Mouse (Mus musculus) WW6 (cell line): ENCODE measurements around the gene Tuba3a.

Source experiments
- DNase-seq: peaks from one replicate; pipeline ENCODE4 v3.0.0-alpha.2; 2013; ENCODE audit warnings: low read depth, low spot score

Gene Tuba3a

GRCm38 (mm10) chr6:125266091-125266490, 19.8 kb downstream of the Tuba3a start:
- DNase-seq = no peak

- no peak for DNase-seq
These were observed 20.6 kb downstream of the Tuba3a start for GRCm38 (mm10) chr6:125265239-125265638.

GRCm38 (mm10) chr6:125264219-125264618, 21.6 kb downstream of the Tuba3a start:
- no peak for DNase-seq

GRCm38 (mm10) chr6:125260006-125260555, 25.8 kb downstream of the Tuba3a start:
- no peak for DNase-seq

- DNase-seq = no peak
These were observed 29.4 kb downstream of the Tuba3a start for GRCm38 (mm10) chr6:125256222-125256966.

DNA sequence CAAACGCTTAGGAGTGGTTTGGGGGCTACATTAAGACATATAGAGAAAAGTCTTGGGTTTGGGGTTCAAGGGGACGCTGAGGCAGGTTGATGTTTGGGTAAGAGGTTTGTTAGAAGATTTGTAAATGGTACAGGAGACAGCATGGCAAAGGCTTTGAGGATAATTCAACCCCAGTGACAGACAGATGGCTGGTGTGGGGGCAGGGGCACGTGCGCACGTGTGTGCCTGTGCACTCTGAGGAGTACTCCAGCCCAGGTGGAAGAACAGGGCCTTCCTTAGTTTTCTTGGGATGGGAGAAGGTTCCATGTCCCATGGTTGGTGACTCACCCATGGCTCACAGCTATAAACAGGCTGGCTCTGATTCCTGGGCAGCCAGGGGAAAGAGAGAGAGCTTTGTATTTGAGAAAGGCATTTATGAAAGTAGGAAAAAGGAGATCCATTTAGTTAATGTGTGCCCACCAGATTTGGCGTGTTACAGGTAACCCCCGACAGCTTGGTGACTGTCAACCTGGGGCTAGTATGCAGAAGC, 30.3 kb downstream of the Tuba3a start:
- no peak for DNase-seq

DNA sequence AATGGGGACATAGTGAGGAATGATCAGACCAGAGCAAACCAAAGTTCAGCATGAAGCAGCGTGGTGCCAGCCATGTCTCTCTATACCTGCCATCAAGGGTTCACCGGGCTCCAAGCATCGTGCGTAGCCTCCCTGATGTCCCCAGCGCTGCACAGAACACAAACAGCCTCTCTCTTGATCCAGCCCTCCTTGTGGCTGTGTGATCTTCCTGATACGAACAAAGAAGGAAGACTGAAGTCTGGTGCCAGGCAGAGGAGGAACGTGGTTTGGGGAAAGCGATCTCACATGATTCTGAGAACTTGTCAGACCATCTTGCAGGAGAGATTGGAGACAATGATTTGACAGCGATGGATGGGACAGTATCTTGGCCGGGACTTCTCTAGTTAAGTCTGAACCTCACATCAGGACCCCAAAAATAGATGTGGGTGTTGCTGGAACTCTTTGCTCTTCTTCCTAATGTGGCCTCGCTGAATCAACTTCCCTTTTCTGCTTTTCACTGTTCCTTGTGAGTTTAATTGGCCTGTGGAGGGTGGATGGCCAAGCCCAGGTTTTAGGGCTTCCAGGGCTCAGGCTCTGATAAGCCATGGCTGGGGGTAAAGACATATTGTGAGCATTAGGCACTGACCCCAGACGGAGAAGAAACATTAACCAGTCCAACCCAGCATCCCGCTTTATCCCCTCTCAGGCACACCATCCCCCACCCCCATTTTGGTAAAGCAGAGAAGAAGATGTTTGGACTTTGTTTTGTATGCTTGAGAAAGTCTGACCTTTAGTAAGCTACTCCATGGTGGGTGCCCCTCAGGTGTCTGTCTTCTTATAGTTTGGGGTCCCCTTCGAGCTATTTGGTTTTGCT, 31.8 kb downstream of the Tuba3a start:
- DNase-seq = no peak

DNA sequence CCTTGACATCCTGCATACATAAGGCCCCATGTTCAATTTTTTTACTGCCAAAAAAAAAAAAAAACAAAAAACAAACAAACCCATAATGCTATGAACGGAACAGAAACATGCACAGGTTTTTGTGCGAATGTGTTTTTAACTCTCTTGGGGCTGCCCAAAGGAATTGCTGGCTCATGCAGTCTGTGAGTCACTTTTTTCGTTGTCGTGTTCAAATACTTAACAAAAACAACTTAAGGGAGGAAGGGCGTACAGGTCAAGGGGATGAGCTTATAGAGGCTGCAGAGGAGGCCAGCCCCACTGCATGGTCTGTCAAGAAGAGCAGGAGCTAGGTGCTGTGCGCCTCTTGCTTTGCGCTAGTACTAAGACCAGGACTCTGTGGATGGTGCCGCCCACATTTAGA, 33.1 kb downstream of the Tuba3a start:
- no peak for DNase-seq

- no peak for DNase-seq
These were observed 33.6 kb downstream of the Tuba3a start for GRCm38 (mm10) chr6:125252285-125252684.

GRCm38 (mm10) chr6:125244551-125244950, 41.3 kb downstream of the Tuba3a start:
- DNase-seq = no peak

GRCm38 (mm10) chr6:125241566-125241965, 44.3 kb downstream of the Tuba3a start:
- DNase-seq = no peak

GRCm38 (mm10) chr6:125240617-125241016, 45.2 kb downstream of the Tuba3a start:
- DNase-seq = no peak

DNA sequence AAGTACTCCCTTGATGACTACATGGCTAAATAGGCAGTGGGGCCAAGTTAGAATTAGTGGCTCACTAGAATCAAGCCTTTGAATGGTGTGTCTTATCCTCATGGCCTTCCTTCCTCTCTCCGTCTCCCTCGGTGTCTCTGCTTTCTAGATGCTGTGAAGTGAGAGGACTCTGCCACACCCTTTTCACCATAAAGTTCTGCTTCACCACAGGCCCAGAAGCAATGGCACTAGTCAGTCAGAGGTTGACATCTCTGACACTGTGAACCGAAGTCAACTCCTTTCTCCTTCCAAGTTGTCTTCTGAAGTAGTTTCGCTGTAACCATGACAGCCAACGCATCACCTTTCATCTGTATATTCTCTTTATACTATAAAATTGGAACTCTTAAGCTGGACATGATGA, 46.3 kb downstream of the Tuba3a start:
- DNase-seq = no peak

GRCm38 (mm10) chr6:125238396-125238795, 47.4 kb downstream of the Tuba3a start:
- no peak for DNase-seq

DNA sequence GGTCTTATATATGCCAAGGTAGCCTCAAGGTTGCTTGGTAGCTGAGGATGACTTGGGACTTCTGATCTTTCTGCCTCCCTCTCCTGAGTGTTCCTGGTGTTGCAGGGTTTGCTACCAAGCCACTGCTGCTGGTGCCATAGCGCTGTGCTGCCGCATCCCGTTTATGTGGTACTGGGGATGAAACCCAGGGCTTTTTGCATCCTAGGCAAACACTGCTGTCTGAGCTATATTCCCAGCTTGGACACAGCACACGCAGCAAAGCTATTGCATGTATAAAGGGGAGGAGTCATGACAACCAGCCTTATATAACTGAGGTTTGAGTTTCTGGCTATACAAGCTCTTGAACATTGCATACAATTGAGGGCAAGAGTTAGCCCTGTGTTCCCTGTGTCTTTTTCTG, 48.4 kb downstream of the Tuba3a start:
- DNase-seq = no peak

DNA sequence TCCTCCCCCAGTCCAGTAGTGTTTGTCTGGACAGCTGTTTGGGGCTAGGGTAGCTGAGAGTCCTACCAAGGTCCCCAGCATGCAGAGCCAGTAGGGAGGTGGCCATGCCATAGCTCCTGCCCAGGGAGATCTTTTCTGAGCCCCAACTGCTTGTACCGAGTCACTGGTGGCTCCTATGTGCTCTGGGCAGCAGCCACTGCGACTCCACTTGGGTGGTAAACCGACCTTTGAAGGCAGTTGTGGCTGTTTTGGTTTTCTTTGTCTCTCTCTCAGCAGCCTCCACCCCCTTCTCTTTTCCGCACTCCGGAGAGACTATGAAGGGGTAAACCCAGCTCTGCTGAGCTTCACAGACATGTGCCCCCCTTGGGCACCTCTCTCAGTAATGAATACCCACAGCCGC, 49.1 kb downstream of the Tuba3a start, which contains the start of gene Cd27:
Cd27 (minus strand) TSS at position 229 of the 400 bp plus-strand sequence.
- DNase-seq = no peak

- DNase-seq = no peak
These were observed 49.5 kb downstream of the Tuba3a start for GRCm38 (mm10) chr6:125236341-125236740.

DNA sequence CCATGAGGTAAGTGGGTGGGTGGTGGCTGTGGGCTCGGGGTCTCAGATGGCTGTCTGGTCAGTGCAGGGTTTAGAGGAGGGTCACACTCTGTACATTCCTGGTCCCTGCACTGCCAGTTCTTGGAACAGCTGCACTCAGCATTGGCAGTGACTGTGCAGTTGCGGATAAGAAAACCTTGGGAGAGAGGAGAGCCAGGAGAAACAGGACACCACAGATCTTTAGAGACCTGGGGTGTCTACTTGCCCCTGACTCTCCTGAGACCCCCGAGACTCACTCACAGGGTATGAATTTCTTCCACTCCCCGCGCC, 51.4 kb downstream of the Tuba3a start:
- no peak for DNase-seq

- DNase-seq = no peak
These were observed 51.9 kb downstream of the Tuba3a start for GRCm38 (mm10) chr6:125233816-125234519.

- DNase-seq = no peak
These were observed 53.3 kb downstream of the Tuba3a start for GRCm38 (mm10) chr6:125232516-125232915.

GRCm38 (mm10) chr6:125232045-125232437, 53.8 kb downstream of the Tuba3a start:
- no peak for DNase-seq
